ENCODE assay signal across 9 mouse cellular contexts in the genomic region with DNA sequence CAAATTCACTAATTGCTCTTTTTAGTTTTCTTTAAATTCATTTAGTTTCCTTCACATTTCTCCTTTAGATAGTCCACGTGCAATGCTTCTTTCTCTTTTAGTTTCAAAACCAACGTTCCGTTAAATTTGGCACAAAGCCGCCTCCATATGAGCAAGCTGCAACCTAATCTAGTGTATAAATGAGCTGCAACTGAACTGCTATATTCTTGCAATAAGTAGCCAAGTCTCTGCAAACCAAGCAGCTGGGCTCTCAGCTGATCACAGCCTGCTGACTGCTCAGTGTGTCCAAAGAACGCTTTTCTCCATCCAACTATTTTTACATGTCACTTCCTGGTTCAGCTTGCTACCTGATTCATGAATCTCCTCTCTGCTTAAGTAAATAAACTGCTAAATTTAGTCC.
DNase-seq lines count a peak whose midpoint lies in the region; ATAC-seq lines count a peak whose summit lies in the region.
"Had no signal": no experiment of that assay in that cellular context is flagged by ENCODE, and none has a peak within 500 bp of the region (broad histone marks: within the 10 kb centered on the region; RNA-seq: fewer than 3 reads in every experiment).

No protein-coding gene starts in this region.

- no peak overlapping the region for H3K4me2 ChIP-seq in lung, embryonic 16.5 days (ENCODE audit: low read depth, low read length)
- H3K4me2 ChIP-seq: heart, embryonic 11.5 days had no signal

- H3K9ac ChIP-seq in lung, embryonic 16.5 days (ENCODE audit: low read length): no peak overlapping the region

- no peaks in the 10 kb centered on the region for H3K4me1 ChIP-seq in lung, embryonic 16.5 days (replicated peaks; ENCODE audit: control insufficient read depth, insufficient read depth, low read length)

- peak; percentile 92 for ATAC-seq in lung, embryonic 16.5 days (ENCODE audit: low read depth)
- no peak for ATAC-seq in monocyte, adult 5-6 weeks (replicated peaks; ENCODE audit: insufficient number of reproducible peaks, low FRiP score, low TSS enrichment, poor library complexity, severe bottlenecking)

- H3K27me3 ChIP-seq in lung, embryonic 16.5 days (ENCODE audit: control insufficient read depth, insufficient read depth, low read depth, low read length): no peaks in the 10 kb centered on the region

- no peak overlapping the region for H3K4me3 ChIP-seq in lung, embryonic 16.5 days (ENCODE audit: low read length)

- H3K9me3 ChIP-seq in lung, embryonic 16.5 days (ENCODE audit: control insufficient read depth, low read length): no peaks in the 10 kb centered on the region

- no peak for DNase-seq in lung, postnatal 10 days
- DNase-seq in cerebellum, postnatal 36 days: peak; percentile 60 to 68
- peak; percentile 15 to 27 for DNase-seq in layer of hippocampus, postnatal 10 days (ENCODE audit: low spot score in 2 of 2)
- DNase-seq in right cerebral cortex, postnatal 25 days: peak; percentile 43
- DNase-seq in c-Kit-positive CD71-positive TER-119-positive erythroid progenitor cells, embryonic 14.5 days (ENCODE audit: low spot score): no peak
- DNase-seq in adrenal gland, adult 2 months: no peak

- WGBS in lung, embryonic 16.5 days: 42% methylated on average over 5 of the region's 5 CpGs

- H3K27ac ChIP-seq in lung, embryonic 16.5 days (ENCODE audit: low read length): no peak overlapping the region

- H3K36me3 ChIP-seq in lung, embryonic 16.5 days (ENCODE audit: control insufficient read depth, insufficient read depth, low read length): no peaks in the 10 kb centered on the region

Comparison
In these comparisons a context has a peak if more than half of its experiments do, and no peak if none do; other contexts are left out.
1. DNase-seq: peak in cerebellum, postnatal 36 days (2 of 2), layer of hippocampus, postnatal 10 days (2 of 2) and right cerebral cortex, postnatal 25 days (single experiment); none in lung, postnatal 10 days (single experiment), c-Kit-positive CD71-positive TER-119-positive erythroid progenitor cells, embryonic 14.5 days (single experiment) and adrenal gland, adult 2 months (single experiment).